Mouse (Mus musculus): ENCODE measurements around the gene Fgd2. TPM values are rescaled to one million over a fixed set of nuclear protein-coding genes. Genes with fewer than 3 reads are reported as not detected.

Gene Fgd2
- polyA plus RNA-seq, 1 experiment from 2014 or later = 2.0 TPM

- H3K4me3 ChIP-seq = peak overlapping the region; percentile 21
- H3K36me3 ChIP-seq = no peaks in the 10 kb centered on the region
- peak overlapping the region; percentile 51 for H3K4me2 ChIP-seq
- H3K9ac ChIP-seq = 0 out of 2 replicates have a peak overlapping the region, but pooled peaks have one; percentile 3
- peaks cover 44% of the 10 kb centered on the region for H3K27me3 ChIP-seq (replicated peaks)
- no peak for ATAC-seq (ENCODE audit: insufficient number of reproducible peaks, low FRiP score)
- peaks cover 33% of the 10 kb centered on the region for H3K4me1 ChIP-seq (replicated peaks)
- WGBS = 16% methylated on average over 41 of the region's 41 CpGs
- no peak overlapping the region for H3K27ac ChIP-seq (ENCODE audit: poor library complexity, severe bottlenecking)
- H3K9me3 ChIP-seq (replicated peaks) = no peaks in the 10 kb centered on the region
Observed at GRCm38 (mm10) chr17:29321765-29322602, 38.7 kb upstream of the Fgd2 start.

GRCm38 (mm10) chr17:29322603-29322962, 38.1 kb upstream of the Fgd2 start:
- H3K27me3 ChIP-seq (replicated peaks) = peaks cover 50% of the 10 kb centered on the region
- peak overlapping the region; percentile 51 for H3K4me2 ChIP-seq
- H3K36me3 ChIP-seq = no peaks in the 10 kb centered on the region
- H3K9me3 ChIP-seq (replicated peaks) = no peaks in the 10 kb centered on the region
- peak overlapping the region; percentile 21 for H3K4me3 ChIP-seq
- WGBS = 22% methylated on average over 18 of the region's 18 CpGs
- ATAC-seq (ENCODE audit: insufficient number of reproducible peaks, low FRiP score) = 0 out of 2 replicates have a peak, but pooled peaks have one; percentile 25
- no peak overlapping the region for H3K27ac ChIP-seq (ENCODE audit: poor library complexity, severe bottlenecking)
- no peak overlapping the region for H3K9ac ChIP-seq
- peaks cover 37% of the 10 kb centered on the region for H3K4me1 ChIP-seq (replicated peaks)

GRCm38 (mm10) chr17:29323625-29324024, 37.1 kb upstream of the Fgd2 start:
- peaks cover 41% of the 10 kb centered on the region for H3K4me1 ChIP-seq (replicated peaks)
- H3K36me3 ChIP-seq = no peaks in the 10 kb centered on the region
- ATAC-seq (ENCODE audit: insufficient number of reproducible peaks, low FRiP score) = no peak
- peaks cover 54% of the 10 kb centered on the region for H3K27me3 ChIP-seq (replicated peaks)
- H3K9ac ChIP-seq = no peak overlapping the region
- 69% methylated on average over 3 of the region's 3 CpGs for WGBS
- H3K4me2 ChIP-seq = no peak overlapping the region
- no peaks in the 10 kb centered on the region for H3K9me3 ChIP-seq (replicated peaks)
- no peak overlapping the region for H3K27ac ChIP-seq (ENCODE audit: poor library complexity, severe bottlenecking)
- no peak overlapping the region for H3K4me3 ChIP-seq

GRCm38 (mm10) chr17:29325831-29326230, 34.9 kb upstream of the Fgd2 start:
- Histone ChIP-seq H3K9me3 (replicated peaks) (no peaks in the 10 kb centered on the region), H3K36me3 (peaks cover 10% of the 10 kb centered on the region; the same call in 1 of the 2 replicates), H3K9ac (no peak overlapping the region), H3K27ac (ENCODE audit: poor library complexity, severe bottlenecking) (no peak overlapping the region), H3K4me3 (no peak overlapping the region), H3K4me2 (no peak overlapping the region; the same call in 1 of the 2 replicates), H3K27me3 (replicated peaks) (peaks cover 47% of the 10 kb centered on the region), H3K4me1 (replicated peaks) (peaks cover 36% of the 10 kb centered on the region)
- WGBS = 59% methylated on average over 13 of the region's 13 CpGs
- no peak for ATAC-seq (ENCODE audit: insufficient number of reproducible peaks, low FRiP score)

GRCm38 (mm10) chr17:29326531-29327529, 33.9 kb upstream of the Fgd2 start:
- Histone ChIP-seq H3K36me3 (peaks cover 19% of the 10 kb centered on the region), H3K4me3 (peak overlapping the region; percentile 35), H3K4me1 (replicated peaks) (peaks cover 44% of the 10 kb centered on the region), H3K27ac (ENCODE audit: poor library complexity, severe bottlenecking) (no peak overlapping the region), H3K4me2 (peak overlapping the region; percentile 65), H3K9me3 (replicated peaks) (no peaks in the 10 kb centered on the region), H3K9ac (no peak overlapping the region), H3K27me3 (replicated peaks) (peaks cover 37% of the 10 kb centered on the region)
- 21% methylated on average over 52 of the region's 52 CpGs for WGBS
- peak; percentile 31; the same call in 1 of the 2 replicates for ATAC-seq (ENCODE audit: insufficient number of reproducible peaks, low FRiP score)

- 79% methylated on average over 9 of the region's 9 CpGs for WGBS
- Histone ChIP-seq H3K36me3 (peaks cover 27% of the 10 kb centered on the region), H3K4me2 (no peak overlapping the region), H3K4me3 (no peak overlapping the region), H3K9me3 (replicated peaks) (no peaks in the 10 kb centered on the region), H3K9ac (no peak overlapping the region), H3K27ac (ENCODE audit: poor library complexity, severe bottlenecking) (no peak overlapping the region), H3K27me3 (replicated peaks) (peaks cover 28% of the 10 kb centered on the region), H3K4me1 (replicated peaks) (peaks cover 44% of the 10 kb centered on the region)
- ATAC-seq (ENCODE audit: insufficient number of reproducible peaks, low FRiP score) = no peak
Observed at GRCm38 (mm10) chr17:29327691-29328090, 33.0 kb upstream of the Fgd2 start.

- Histone ChIP-seq H3K4me1 (replicated peaks) (peaks cover 42% of the 10 kb centered on the region), H3K27me3 (replicated peaks) (peaks cover 24% of the 10 kb centered on the region), H3K36me3 (peaks cover 49% of the 10 kb centered on the region), H3K9me3 (replicated peaks) (no peaks in the 10 kb centered on the region), H3K9ac (no peak overlapping the region), H3K4me3 (no peak overlapping the region), H3K27ac (ENCODE audit: poor library complexity, severe bottlenecking) (no peak overlapping the region), H3K4me2 (no peak overlapping the region)
- 83% methylated on average over 3 of the region's 3 CpGs for WGBS
- no peak for ATAC-seq (ENCODE audit: insufficient number of reproducible peaks, low FRiP score)
Observed at GRCm38 (mm10) chr17:29330221-29330620, 30.5 kb upstream of the Fgd2 start.

- Histone ChIP-seq H3K27ac (ENCODE audit: poor library complexity, severe bottlenecking) (peak overlapping the region; percentile 76), H3K36me3 (peaks cover 55% of the 10 kb centered on the region)
Observed at GRCm38 (mm10) chr17:29330671-29331410, 29.9 kb upstream of the Fgd2 start.

GRCm38 (mm10) chr17:29332186-29332685, 28.5 kb upstream of the Fgd2 start:
- H3K36me3 ChIP-seq = peaks cover 69% of the 10 kb centered on the region
- H3K9me3 ChIP-seq (replicated peaks) = no peaks in the 10 kb centered on the region
- whole genome bisulfite sequencing = 69% methylated on average over 4 of the region's 4 CpGs
- H3K27me3 ChIP-seq (replicated peaks) = peaks cover 7% of the 10 kb centered on the region
- ATAC-seq (ENCODE audit: insufficient number of reproducible peaks, low FRiP score) = no peak
- no peak overlapping the region for H3K4me3 ChIP-seq
- no peak overlapping the region for H3K9ac ChIP-seq
- no peak overlapping the region for H3K4me2 ChIP-seq
- H3K27ac ChIP-seq (ENCODE audit: poor library complexity, severe bottlenecking) = peak overlapping the region; percentile 76; the same call in 1 of the 2 replicates
- peaks cover 32% of the 10 kb centered on the region for H3K4me1 ChIP-seq (replicated peaks)

More at GRCm38 (mm10) chr17:29330671-29331410, 29.9 kb upstream of the Fgd2 start:
- Histone ChIP-seq H3K4me2 (no peak overlapping the region), H3K9ac (0 out of 2 replicates have a peak overlapping the region, but pooled peaks have one; percentile 22), H3K9me3 (replicated peaks) (no peaks in the 10 kb centered on the region), H3K4me1 (replicated peaks) (peaks cover 42% of the 10 kb centered on the region), H3K4me3 (no peak overlapping the region), H3K27me3 (replicated peaks) (peaks cover 20% of the 10 kb centered on the region)
- WGBS = 11% methylated on average over 5 of the region's 5 CpGs
- no peak for ATAC-seq (ENCODE audit: insufficient number of reproducible peaks, low FRiP score)

- ATAC-seq (ENCODE audit: insufficient number of reproducible peaks, low FRiP score) = no peak
- H3K9me3 ChIP-seq (replicated peaks) = no peaks in the 10 kb centered on the region
- no peak overlapping the region for H3K4me3 ChIP-seq
- H3K4me1 ChIP-seq (replicated peaks) = peaks cover 26% of the 10 kb centered on the region
- peaks cover 90% of the 10 kb centered on the region for H3K36me3 ChIP-seq
- 88% methylated on average over 19 of the region's 19 CpGs for WGBS
- no peak overlapping the region for H3K27ac ChIP-seq (ENCODE audit: poor library complexity, severe bottlenecking)
- no peaks in the 10 kb centered on the region for H3K27me3 ChIP-seq (replicated peaks)
- no peak overlapping the region for H3K4me2 ChIP-seq
- H3K9ac ChIP-seq = no peak overlapping the region
Observed at GRCm38 (mm10) chr17:29336266-29336990, 24.3 kb upstream of the Fgd2 start.
